Mouse (Mus musculus): ENCODE results near the gene Eif4ebp2.

Gene Eif4ebp2

DNA sequence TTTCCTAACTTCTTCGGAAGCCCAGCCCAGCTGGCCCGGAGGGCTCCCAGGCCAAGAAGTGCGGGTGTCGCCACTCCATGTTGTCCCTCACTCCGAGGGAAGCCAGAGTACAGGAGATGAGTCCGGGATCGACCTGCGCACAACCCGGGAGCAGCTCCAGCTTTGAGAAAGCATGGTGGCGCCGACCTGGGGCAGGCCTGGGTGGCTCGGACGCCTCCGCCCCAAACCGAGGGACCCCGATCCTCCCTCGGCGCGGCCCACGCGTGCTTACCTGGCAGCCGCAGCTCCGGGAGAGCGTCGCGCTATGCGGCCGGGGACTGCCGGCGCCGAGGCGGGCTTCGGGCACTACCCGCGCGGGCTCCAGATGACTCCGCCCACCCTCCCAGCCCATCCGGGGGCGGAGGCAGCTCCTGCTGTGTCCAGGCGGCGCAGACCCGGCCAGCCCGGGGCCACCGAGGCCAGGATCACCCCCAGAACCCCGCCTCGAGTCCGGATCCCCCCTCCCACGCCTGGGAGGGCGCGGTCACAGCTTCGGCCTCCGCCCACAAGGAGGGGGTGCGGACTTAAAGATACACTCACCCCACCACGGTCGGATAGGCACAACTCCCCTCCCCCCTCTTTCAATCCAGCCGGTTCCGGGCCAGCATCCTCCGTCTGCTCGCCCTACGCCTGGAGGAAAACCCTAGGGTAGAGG is 69.3 kb downstream of the Eif4ebp2 start, which contains the start of gene Pald1:
TSS of gene Pald1 (minus strand) at position 510 of the 694 bp plus-strand sequence.
- DNase-seq (ENCODE audit: low read depth, low spot score), result peak; percentile 79

DNA sequence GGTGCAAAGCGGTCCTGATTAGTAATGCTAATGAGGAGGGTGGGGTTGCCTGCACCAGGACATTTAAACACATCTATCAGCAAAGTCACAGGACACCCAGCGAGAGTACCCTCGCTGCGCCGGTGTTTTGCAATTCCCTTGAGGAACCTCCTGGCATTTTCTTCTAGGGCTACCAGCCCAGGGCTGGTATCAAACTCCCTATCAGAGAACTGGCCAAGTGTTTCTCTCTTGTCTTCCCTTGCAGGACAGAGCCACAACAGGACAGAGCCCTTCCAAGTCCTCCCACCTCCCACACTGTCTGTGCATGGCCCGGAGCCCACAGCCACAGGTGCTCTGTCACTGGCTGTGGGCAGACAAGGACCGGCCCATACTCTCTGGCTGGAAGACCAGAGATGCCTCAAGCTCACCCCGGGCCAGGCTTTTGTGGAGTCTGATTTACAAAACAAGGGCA is 70.2 kb downstream of the Eif4ebp2 start:
- DNase-seq (ENCODE audit: low read depth, low spot score), result no peak

DNA sequence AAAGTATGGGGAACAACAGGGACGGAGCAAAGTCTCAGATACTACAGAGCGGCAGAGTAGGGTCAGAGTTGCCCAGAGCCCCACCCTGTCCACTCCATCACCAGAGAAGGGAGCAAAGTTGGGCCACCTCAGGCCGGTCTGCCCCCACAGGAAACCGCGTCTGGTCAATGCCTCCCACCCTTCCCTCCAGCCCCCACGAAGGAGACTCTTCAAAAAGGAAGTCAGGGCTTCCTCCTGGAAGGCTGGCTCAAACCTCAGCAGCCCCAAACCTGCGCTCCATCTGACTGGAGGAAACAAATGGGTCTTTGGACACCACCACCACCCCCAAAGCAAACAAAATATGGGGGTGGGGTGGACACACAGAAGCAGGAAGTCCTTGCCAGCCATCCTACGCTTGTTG is 70.6 kb downstream of the Eif4ebp2 start:
- no peak for DNase-seq (ENCODE audit: low read depth, low spot score)

DNA sequence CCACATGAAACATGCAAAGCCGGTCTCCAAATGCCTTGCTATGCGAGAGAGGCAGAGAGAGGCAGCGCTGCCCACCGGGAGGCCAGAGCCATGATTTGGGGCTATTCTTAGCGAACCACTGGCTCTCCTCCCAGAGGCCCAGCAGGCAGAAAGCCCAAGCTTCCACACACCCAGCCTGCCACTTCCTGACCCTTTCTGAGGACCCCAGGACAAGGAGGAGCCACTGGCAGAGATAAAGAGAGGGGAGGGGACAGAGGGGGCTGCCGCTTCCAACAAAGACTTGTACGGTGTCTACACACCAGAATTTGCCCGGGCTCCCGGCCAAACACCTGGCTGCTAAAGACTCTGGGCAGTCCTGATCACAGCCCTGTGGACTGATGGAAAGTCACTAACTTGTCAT is 72.3 kb downstream of the Eif4ebp2 start:
- no peak for DNase-seq (ENCODE audit: low read depth, low spot score)

DNA sequence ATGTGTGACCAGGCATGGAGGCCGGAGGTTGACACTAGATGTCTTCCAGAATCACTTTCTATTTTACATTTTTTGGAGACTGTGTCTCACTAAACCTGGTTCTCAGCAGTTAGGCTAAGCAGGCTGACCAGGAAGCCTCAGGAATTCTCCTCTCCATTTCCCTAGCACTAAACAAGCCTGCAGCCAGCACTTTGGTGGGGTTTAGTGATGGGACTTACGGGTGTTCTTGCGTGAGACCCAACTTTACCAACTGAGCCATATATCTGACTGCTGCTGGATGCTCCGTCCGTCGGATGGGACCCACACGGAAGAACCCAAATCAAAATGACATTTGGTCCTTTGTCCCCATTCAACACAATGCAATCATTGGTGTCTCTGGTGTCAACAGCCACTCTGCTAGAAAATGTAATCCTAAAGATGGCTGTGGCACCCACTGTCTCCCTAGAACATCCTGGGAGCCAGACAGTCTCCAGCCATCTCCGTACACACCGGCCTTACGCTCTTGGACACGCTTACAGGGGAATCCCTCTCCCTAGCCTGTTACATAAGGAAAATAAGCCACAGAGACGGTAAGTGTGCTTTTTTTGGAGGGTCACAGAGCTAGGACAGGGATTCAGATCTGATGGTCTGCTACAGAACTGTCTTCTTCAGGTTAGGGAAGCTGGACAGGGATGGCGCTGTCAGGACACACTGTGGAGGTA is 73.0 kb downstream of the Eif4ebp2 start:
- no peak for DNase-seq (ENCODE audit: low read depth, low spot score)

DNA sequence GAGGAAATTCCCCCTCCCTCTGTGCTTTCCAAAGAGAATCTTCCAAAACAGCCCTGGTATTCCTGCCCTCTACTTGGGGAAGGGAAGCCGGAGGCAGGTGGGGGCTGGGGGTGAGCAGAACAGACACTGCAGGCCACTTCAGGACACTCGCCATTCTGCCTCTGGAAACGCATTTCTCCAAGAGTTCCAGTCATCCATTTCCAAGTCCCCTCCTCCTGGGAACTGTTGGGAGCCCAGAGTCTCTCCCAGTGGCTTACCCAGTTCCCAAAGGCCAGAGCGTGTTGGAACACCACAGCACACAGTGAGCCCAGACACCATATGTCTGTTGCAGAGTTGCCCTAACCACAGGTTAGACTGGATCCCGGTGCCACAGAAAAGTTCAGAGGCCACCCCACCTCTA is 73.8 kb downstream of the Eif4ebp2 start:
- no peak for DNase-seq (ENCODE audit: low read depth, low spot score)
